Mouse (Mus musculus) neural tube, embryonic 12.5 days (tissue): ENCODE measurements around the gene Hp. TPM values are rescaled to one million over a fixed set of nuclear protein-coding genes. Genes with fewer than 3 reads are reported as not detected.

ENCODE experiments used
- ATAC-seq: fragments of 200-750 bp; cut with Nextera tagmentation; 2 replicates; pipeline ENCODE4 v1.8.0; 2017; ENCODE audit warnings: low read depth, mild to moderate bottlenecking, moderate TSS enrichment, moderate library complexity; ENCODE audit not compliant: low FRiP score
- H3K27ac ChIP-seq: fragments of 300-500 bp; sonication (generic); 2 replicates; pipeline ENCODE4 v1.5.1; 2016
- H3K27me3 ChIP-seq: fragments of 300-500 bp; sonication (generic); replicated peaks from 2 replicates; pipeline ENCODE4 v1.6.1; 2016; ENCODE audit warnings: mild to moderate bottlenecking
- H3K36me3 ChIP-seq: fragments of 300-500 bp; sonication (generic); 2 replicates; pipeline ENCODE4 v1.6.1; 2016; ENCODE audit warnings: mild to moderate bottlenecking
- H3K4me1 ChIP-seq: fragments of 300-500 bp; sonication (generic); 2 replicates; pipeline ENCODE4 v1.6.1; 2016
- H3K4me2 ChIP-seq: fragments of 300-500 bp; sonication (generic); replicated peaks from 2 replicates; pipeline ENCODE4 v1.6.1; 2016; ENCODE audit warnings: mild to moderate bottlenecking
- H3K4me3 ChIP-seq: fragments of 300-500 bp; sonication (generic); 2 replicates; pipeline ENCODE4 v1.5.1; 2016
- H3K9ac ChIP-seq: fragments of 300-500 bp; sonication (generic); 2 replicates; pipeline ENCODE4 v1.6.1; 2016; ENCODE audit warnings: mild to moderate bottlenecking
- H3K9me3 ChIP-seq: fragments of 300-500 bp; sonication (generic); 2 replicates; pipeline ENCODE4 v1.6.1; 2016; ENCODE audit warnings: mild to moderate bottlenecking
- WGBS: fragments of 180-500 bp; shearing (Covaris S2); methylation state at CpG from one replicate; pipeline ENCODE4 v1.1.7; 2016; 5-methylcytosine and 5-hydroxymethylcytosine counted together
- polyA plus RNA-seq: library from polyadenylated mRNA; unstranded; fragments of >200 nt; fragmentation: Nextera tagmentation; extraction: Ambion mirVana; gene quantifications from 2 replicates; pipeline ENCODE4 v1.2.1, GENCODE M21; 2016

The Hp gene
- polyA plus RNA-seq, 1 experiment from 2014 or later = 0.94 TPM

GRCm38 (mm10) chr8:109544049-109544448 lies 34.9 kb downstream of the Hp start:
- H3K9ac ChIP-seq = no peak overlapping the region
- no peak overlapping the region for H3K4me2 ChIP-seq
- 64% methylated on average over 3 of the region's 3 CpGs for WGBS
- peaks cover 31% of the 10 kb centered on the region for H3K36me3 ChIP-seq
- ATAC-seq = no peak
- H3K27me3 ChIP-seq = no peaks in the 10 kb centered on the region
- H3K9me3 ChIP-seq = no peaks in the 10 kb centered on the region
- H3K4me1 ChIP-seq = no peaks in the 10 kb centered on the region
- no peak overlapping the region for H3K27ac ChIP-seq
- no peak overlapping the region for H3K4me3 ChIP-seq

GRCm38 (mm10) chr8:109542748-109543519 lies 36.0 kb downstream of the Hp start:
- Histone ChIP-seq H3K9ac (no peak overlapping the region), H3K4me3 (no peak overlapping the region), H3K36me3 (peaks cover 20% of the 10 kb centered on the region), H3K27ac (no peak overlapping the region), H3K4me2 (no peak overlapping the region), H3K27me3 (no peaks in the 10 kb centered on the region), H3K4me1 (no peaks in the 10 kb centered on the region), H3K9me3 (no peaks in the 10 kb centered on the region)
- 85% methylated on average over 8 of the region's 8 CpGs for WGBS
- no peak for ATAC-seq

- Histone ChIP-seq H3K27ac (no peak overlapping the region), H3K36me3 (peaks cover 12% of the 10 kb centered on the region), H3K9me3 (no peaks in the 10 kb centered on the region), H3K4me3 (no peak overlapping the region), H3K4me2 (no peak overlapping the region), H3K9ac (no peak overlapping the region), H3K4me1 (no peaks in the 10 kb centered on the region), H3K27me3 (no peaks in the 10 kb centered on the region)
- no peak for ATAC-seq
- 68% methylated on average over 5 of the region's 5 CpGs for WGBS
Measured at GRCm38 (mm10) chr8:109542165-109542564, 36.8 kb downstream of the Hp start.

GRCm38 (mm10) chr8:109536703-109537102 lies 42.3 kb downstream of the Hp start:
- Histone ChIP-seq H3K36me3 (no peaks in the 10 kb centered on the region), H3K27me3 (no peaks in the 10 kb centered on the region), H3K9me3 (no peaks in the 10 kb centered on the region), H3K9ac (no peak overlapping the region), H3K4me1 (0 out of 2 replicates have a peak, but pooled peaks cover 5% of the 10 kb centered on the region), H3K4me2 (no peak overlapping the region; the same call in 1 of the 2 replicates), H3K27ac (no peak overlapping the region), H3K4me3 (no peak overlapping the region)
- peak; percentile 65; the same call in 1 of the 2 replicates for ATAC-seq
- WGBS = 9% methylated on average over 5 of the region's 5 CpGs

GRCm38 (mm10) chr8:109535140-109535990 lies 43.6 kb downstream of the Hp start:
- H3K4me2 ChIP-seq = no peak overlapping the region
- ATAC-seq = no peak
- no peaks in the 10 kb centered on the region for H3K36me3 ChIP-seq
- H3K27me3 ChIP-seq = no peaks in the 10 kb centered on the region
- 89% methylated on average over 19 of the region's 19 CpGs for WGBS
- 0 out of 2 replicates have a peak, but pooled peaks cover 5% of the 10 kb centered on the region for H3K4me1 ChIP-seq
- no peak overlapping the region for H3K4me3 ChIP-seq
- no peak overlapping the region for H3K27ac ChIP-seq
- no peaks in the 10 kb centered on the region for H3K9me3 ChIP-seq
- H3K9ac ChIP-seq = no peak overlapping the region

Other genes with a start within 250 kb of the Hp start
- 1.7 and 1.8 TPM in 2 replicates for gene Pmfbp1, start 85.1 kb downstream of the Hp start, polyA plus RNA-seq
- gene Dhx38, start 13.3 kb downstream of the Hp start, polyA plus RNA-seq = 28.2 and 28.4 TPM in 2 replicates
- 23.4 and 28.4 TPM in 2 replicates for gene Txnl4b, start 13.3 kb downstream of the Hp start, polyA plus RNA-seq
- gene Dhodh, start 29.5 kb upstream of the Hp start, polyA plus RNA-seq = 33.8 and 34.3 TPM in 2 replicates
- gene Pkd1l3, start 35.3 kb upstream of the Hp start, polyA plus RNA-seq = 0.14 and 0.20 TPM in 2 replicates
- gene Ist1, start 114.1 kb upstream of the Hp start, polyA plus RNA-seq = 197 TPM in 2 replicates
- gene Zfp821, start 126.4 kb upstream of the Hp start, polyA plus RNA-seq = 77.7 and 79.1 TPM in 2 replicates
- gene Atxn1l, start 158.6 kb upstream of the Hp start, polyA plus RNA-seq = 6.3 and 7.8 TPM in 2 replicates
- gene Ap1g1, start 199.4 kb upstream of the Hp start, polyA plus RNA-seq = 56.4 and 62.9 TPM in 2 replicates